Mouse (Mus musculus) cerebellum, postnatal 25 days (tissue): ENCODE data around the gene Cckbr.

Experiments
- DNase-seq, 2 experiments: peaks; one replicate each; pipeline ENCODE4 v3.0.0; 2021; ENCODE audit warnings: mixed read lengths in 2 of 2

The Cckbr gene

DNA sequence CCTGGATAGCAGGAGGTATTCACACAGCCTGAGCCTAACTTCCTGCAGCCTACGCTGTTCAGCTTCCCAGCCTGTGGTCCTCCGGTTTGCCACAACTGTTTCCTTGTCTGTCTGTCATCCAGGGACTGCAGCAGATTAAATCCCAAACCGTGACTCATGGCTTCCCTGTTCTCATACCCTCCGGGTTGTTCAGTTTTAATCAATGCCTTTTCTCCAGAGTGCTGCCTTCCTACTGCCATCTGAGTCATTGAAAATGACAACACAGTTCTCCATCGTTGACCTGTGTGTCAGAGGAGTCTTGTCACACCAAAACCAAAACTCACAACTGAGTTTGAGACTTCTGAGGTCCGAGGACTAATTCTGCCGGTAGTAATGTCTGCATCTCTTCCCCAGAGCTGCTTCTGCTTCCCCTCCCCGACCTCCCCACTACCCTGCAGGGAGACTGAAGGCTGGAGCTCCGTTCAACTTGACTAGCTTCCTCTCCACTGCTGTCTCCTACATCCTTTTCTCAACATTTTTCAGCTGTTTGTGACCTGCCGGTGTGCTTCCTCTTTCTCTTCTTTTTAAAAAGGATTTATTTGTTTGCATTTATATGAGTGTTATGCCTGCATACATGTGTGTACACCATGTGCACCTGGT, 73.4 kb downstream of the Cckbr start:
- no peak for DNase-seq

DNA sequence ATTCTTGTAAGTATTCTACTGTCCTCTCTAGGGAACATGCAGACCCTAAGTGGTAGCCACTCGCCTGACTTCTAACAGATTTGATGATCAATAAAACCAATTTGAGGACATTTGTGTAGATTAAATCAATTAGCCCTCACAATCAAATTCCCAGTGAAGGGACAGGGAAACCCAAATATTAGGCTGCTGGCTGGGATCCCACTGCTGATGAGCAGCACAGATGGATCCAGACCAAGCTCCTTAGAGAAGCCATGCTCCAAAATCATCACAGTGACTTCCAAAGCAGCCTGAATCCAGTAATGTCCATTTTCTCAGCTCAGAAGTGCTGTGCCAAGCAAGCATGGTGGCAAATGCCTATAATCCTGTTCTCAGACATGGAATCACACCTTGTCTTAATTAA, 74.1 kb downstream of the Cckbr start:
- peak; percentile 46 to 68 for DNase-seq

DNA sequence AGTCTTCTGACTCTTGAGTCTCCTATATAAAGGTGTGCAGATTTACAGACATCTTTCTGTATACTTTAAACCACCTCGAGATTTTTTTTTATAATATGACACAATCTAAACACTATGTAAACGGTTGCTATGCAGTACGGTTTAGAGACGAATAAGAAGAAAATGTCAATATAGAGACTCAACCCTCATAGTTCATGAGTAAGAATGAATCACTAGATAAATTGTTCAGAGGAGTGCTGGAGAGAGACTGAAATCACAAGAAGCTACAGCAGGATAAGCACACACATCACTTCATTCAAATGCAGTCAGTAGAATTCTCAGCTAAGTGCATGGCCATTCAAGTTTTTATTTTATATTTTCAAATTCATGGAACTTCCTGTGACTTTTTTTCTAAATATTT, 76.5 kb downstream of the Cckbr start:
- DNase-seq, result no peak

DNA sequence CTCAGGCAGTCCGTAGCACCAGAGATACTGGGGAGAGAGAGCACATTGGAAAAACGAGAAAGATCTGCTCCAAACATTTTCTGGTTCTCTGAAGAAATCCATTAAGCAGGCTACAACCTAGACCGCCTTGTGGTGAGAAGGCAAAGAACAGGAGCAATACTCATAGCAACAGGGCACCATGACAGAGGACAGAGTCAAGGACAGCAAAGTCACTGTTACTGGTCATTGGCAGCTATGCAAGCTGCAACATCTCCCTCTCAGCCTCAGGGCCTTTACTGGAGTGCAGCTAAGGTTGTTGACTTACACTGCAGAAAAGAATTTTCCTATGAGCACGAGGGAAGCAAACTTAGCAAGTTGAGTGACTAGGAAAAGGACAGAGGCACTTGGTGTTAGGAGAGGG, 81.7 kb downstream of the Cckbr start:
- no peak for DNase-seq

DNA sequence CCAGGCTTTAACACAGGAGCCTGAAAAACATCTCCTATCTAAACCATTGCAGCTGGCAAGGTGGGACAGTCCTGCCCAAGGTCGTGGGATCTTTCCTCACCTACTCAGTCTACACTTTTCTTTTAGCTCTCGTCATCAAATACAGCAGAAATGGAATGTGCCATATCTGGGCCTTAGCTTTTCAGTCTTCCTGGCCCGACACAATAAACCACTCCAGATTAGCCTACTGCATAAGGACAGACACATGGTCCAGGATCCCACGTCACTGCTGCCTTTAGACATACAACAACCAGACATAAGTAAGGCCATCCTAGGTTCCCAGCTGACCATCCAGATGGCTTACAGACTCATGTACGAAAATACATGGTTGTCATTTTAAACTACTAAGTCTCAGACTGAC, 84.6 kb downstream of the Cckbr start:
- DNase-seq, result no peak

DNA sequence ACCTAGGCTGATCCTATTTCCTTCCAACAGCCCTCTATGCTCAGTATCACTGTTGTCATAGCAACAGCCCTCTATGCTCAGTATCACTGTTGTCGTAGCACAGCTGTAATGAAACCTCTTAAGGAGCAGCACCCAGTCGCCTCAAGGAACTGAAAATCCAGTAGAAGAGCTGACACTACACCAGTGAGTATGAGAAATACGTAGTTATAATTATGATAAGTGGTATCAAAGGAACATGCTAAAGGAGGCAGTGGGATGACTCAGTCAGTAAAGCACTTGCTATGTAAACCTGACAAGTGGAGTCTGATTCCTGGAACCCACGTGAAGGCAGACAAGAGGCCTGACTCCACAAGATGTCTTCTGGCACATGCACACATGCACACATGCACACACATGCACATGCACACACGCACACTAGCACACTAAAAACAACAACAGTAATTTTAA, 88.3 kb downstream of the Cckbr start:
- DNase-seq, result no peak

DNA sequence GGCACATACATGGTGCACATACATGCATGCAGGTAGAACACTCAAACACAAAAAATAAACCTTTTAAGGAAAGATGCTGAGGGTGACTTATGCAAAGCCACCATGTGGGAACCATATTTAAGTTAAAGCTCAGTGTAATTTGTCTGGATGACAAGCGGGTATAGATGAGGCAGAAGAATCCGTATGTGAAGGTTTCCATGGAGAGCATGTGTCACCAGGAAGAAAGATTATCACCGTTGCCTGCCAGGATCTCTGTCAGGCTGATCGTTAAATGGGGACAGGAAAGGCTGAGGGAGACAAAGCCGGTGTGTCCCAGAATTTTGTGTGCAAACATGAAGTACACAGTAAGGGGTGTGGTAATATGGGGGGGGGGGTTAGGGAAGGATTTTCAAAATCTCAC, 89.0 kb downstream of the Cckbr start:
- DNase-seq, result no peak

DNA sequence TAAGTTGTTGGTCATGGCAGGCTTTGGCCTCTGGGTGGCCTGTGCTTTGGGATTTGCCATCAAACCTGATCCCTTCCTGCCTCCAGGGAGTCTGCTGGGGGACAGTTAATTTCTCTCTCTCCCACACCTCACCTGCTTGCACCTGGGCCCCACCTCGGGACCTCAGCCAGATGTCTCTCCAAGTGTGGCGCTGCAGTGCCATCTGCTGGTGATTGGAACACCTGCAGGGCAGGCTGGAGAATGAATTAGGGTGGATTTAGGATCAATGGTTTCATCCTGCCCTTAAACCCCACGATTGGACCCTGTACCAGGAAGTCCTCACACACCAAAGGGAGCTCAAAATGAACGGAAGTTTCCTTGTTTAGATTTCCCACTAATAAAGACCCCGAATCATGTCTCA, 89.6 kb downstream of the Cckbr start:
- peak; percentile 72 to 84 for DNase-seq

DNA sequence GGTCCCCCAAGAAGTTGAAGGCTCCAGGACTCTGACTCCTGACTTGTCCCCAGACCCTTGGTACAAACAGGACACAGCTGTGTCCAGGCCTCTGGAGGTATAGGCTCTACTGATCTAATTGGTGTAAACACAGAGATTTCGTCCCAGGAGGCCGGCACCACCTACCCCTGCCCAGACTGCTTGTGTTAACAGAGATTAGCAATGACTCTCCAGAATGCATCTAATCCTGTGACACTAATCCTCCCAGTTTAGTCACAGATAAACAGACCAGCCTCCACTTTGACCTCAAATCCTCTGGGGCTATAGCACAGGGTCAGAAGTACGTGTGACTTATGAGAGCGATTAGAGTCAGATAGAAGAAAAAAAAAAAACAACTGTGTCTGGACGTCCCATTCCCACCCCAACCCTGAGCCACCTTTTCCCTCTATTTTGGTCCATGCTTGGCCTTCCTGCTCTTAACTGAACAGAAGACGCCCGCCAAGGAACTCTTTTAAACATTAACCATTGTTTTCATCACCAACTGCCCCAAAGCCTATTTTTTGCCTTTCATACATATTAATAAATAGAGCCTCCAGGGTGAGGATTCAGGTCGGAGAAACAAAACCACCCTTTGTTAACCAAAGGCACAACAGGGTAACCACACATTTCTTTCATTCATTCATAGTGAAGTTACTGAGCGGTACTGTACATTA, 91.3 kb downstream of the Cckbr start:
- DNase-seq, result no peak

DNA sequence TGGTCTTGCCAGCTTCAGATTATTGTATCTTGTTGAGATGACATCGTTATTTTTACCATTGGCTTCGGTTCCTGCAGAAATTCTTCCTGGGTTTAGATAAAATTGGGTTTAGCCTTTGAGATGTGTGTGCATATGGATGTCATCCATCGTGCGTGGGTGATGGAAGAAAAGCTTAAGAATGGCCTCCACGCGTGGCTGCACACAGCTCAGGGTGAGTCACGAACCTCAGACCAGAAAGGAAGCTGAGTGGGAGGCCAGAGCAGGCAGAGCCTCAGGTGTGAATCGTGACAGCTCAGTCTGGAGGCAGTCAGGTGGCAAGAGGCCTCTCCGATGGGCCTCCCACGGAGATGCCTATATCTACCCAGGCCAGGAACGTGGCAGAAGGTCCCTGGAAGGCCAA, 93.8 kb downstream of the Cckbr start:
- peak; percentile 57 to 70 for DNase-seq

DNA sequence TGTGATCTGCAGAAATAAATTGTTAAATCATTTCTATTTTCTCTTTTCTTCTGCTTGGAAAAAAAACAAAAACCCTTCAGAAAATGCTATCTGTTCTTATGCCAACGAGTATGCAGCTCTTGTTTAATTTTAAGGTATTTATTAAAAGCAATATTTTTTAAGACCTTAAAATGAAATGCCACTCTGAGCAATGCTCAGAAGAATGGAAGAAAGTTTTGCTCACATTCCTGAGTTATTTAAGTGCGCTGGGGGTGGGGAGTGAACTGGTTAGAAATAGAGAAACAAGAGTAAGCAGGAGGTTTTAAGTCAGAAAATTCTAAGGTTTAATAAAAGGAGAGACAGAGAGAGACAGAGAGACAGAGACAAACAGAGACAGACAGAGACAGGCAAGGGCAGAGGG, 94.2 kb downstream of the Cckbr start:
- DNase-seq, result no peak

DNA sequence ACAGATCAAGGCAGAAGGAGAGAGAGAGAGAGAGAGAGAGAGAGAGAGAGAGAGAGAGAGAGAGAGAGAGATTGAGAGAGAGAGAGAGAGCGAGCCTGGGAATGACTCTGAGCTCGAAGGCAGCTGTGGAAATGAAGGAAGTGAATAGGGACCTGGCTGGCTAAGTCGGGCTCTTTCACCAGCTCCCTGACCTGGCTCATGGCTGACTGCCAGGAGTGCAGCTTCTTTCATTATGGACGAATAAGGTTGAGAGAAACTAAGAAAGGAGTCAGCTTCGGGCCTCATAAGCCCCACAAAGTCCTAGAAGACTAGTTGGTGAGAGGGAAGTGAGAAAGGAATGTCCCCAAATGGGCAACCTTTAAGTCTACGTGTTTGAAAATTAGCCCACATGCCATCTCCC, 94.7 kb downstream of the Cckbr start:
- peak; percentile 27 to 58 for DNase-seq
